Comparison of ENCODE assay signal across 8 mouse cellular contexts in genomic region chr15:79547289-79547820, GRCm38 (mm10). TPM values are rescaled to one million over a fixed set of nuclear protein-coding genes. Genes with fewer than 3 reads are reported as not detected.
A peak's percentile ranks its signal among the peaks of the same experiment; 100 is the strongest.
DNase-seq lines count a peak whose midpoint lies in the region; ATAC-seq and TF ChIP-seq lines count a peak whose summit lies in the region.

No protein-coding gene starts in this region.

- no peak for TF ChIP-seq POLR2A in lung, adult 2 months (IDR thresholded peaks at IDR 0.05; ENCODE audit: borderline replicate concordance, extremely low read depth, low read depth, low read length)
- TF ChIP-seq POLR2A in embryonic fibroblast, embryonic 13.5 days (IDR thresholded peaks at IDR 0.05; ENCODE audit: low read depth, low read length), result 0 out of 2 replicates have a peak, but pooled peaks have one; percentile 14

- peaks cover 4% of the 10 kb centered on the region for H3K4me1 ChIP-seq in lung, adult 2 months (ENCODE audit: control insufficient read depth, insufficient read depth, low read length)
- no peaks in the 10 kb centered on the region for H3K4me1 ChIP-seq in embryonic fibroblast, embryonic 13.5 days (ENCODE audit: control insufficient read depth, insufficient read depth, low read length)
- H3K4me1 ChIP-seq in hindbrain, embryonic 16.5 days (ENCODE audit: control insufficient read depth, insufficient read depth, low read depth, low read length), result peaks cover 22% of the 10 kb centered on the region

- DNase-seq in lung, adult 2 months, result no peak
- DNase-seq in lung, postnatal 4 days, result no peak
- DNase-seq in urinary bladder, adult 2 months (ENCODE audit: low spot score), result no peak
- no peak for DNase-seq in thymus, postnatal 4 days
- DNase-seq in kidney, postnatal 36 days, result no peak

- H3K4me2 ChIP-seq in hindbrain, embryonic 16.5 days (ENCODE audit: low read length), result peak overlapping the region; percentile 77

- H3K9me3 ChIP-seq in hindbrain, embryonic 16.5 days (ENCODE audit: control insufficient read depth, low read length), result no peaks in the 10 kb centered on the region

- TF ChIP-seq CTCF in lung, adult 2 months (IDR thresholded peaks at IDR 0.05; ENCODE audit: insufficient read depth, low read length), result no peak
- no peak for TF ChIP-seq CTCF in embryonic fibroblast, embryonic 13.5 days (IDR thresholded peaks at IDR 0.05; ENCODE audit: borderline replicate concordance, insufficient read depth, low read length)

- H3K27me3 ChIP-seq in hindbrain, embryonic 16.5 days (replicated peaks; ENCODE audit: control insufficient read depth, insufficient read depth, low read length), result no peaks in the 10 kb centered on the region

- no peak for ATAC-seq in hindbrain, embryonic 16.5 days
- ATAC-seq in monocyte, adult 5-6 weeks (replicated peaks; ENCODE audit: insufficient number of reproducible peaks, low FRiP score, low TSS enrichment, poor library complexity, severe bottlenecking), result 0 out of 2 replicates have a peak, but pooled peaks have one; percentile 3

- H3K36me3 ChIP-seq in hindbrain, embryonic 16.5 days (ENCODE audit: control insufficient read depth, insufficient read depth, low read length), result peaks cover 12% of the 10 kb centered on the region

- peak overlapping the region; percentile 63 for H3K4me3 ChIP-seq in lung, adult 2 months (replicated peaks; ENCODE audit: extremely low read depth, low read depth, low read length)
- H3K4me3 ChIP-seq in embryonic fibroblast, embryonic 13.5 days (ENCODE audit: insufficient read depth, low read length), result no peak overlapping the region
- peak overlapping the region; percentile 78 for H3K4me3 ChIP-seq in hindbrain, embryonic 16.5 days (ENCODE audit: low read length)

- H3K27ac ChIP-seq in embryonic fibroblast, embryonic 13.5 days (ENCODE audit: insufficient read depth, low read length), result peak overlapping the region; percentile 89
- H3K27ac ChIP-seq in hindbrain, embryonic 16.5 days (ENCODE audit: low read depth, low read length), result peak overlapping the region; percentile 99

- 80% methylated on average over 17 of the region's 17 CpGs for WGBS in lung, adult 2 months
- 76% methylated on average over 16 of the region's 17 CpGs for WGBS in hindbrain, embryonic 16.5 days

- H3K9ac ChIP-seq in hindbrain, embryonic 16.5 days (ENCODE audit: low read depth, low read length), result peak overlapping the region; percentile 78

RNA-seq across cellular contexts. Expression of gene Ddx17, which starts 0.8 kb away (rescaled TPM):
- 255 and 299 TPM in 2 replicates for polyA plus RNA-seq in lung, adult 2 months (2012; rRNA removed)
- polyA plus RNA-seq in embryonic fibroblast, embryonic 13.5 days (2011; ENCODE audit: insufficient read length, low read depth, missing spikeins), result 278 and 332 TPM in 2 replicates
- 42.9 and 44.6 TPM in 2 replicates for polyA plus RNA-seq in hindbrain, embryonic 16.5 days (2015; fragmentation: Nextera tagmentation; extraction: Ambion mirVana)
- total RNA-seq in monocyte, adult 5-6 weeks (2017), result 261 to 381 TPM (median 262 TPM) in 3 replicates
- polyA plus RNA-seq in urinary bladder, adult 2 months (2012; rRNA removed), result 363 and 536 TPM in 2 replicates

RNA-seq across cellular contexts. Expression of gene Kdelr3, which starts 31.1 kb away (rescaled TPM):
- 16.9 and 19.4 TPM in 2 replicates for polyA plus RNA-seq in lung, adult 2 months (2012; rRNA removed)
- 136 and 146 TPM in 2 replicates for polyA plus RNA-seq in embryonic fibroblast, embryonic 13.5 days (2011; ENCODE audit: insufficient read length, low read depth, missing spikeins)
- polyA plus RNA-seq in hindbrain, embryonic 16.5 days (2015; fragmentation: Nextera tagmentation; extraction: Ambion mirVana), result 11.6 and 14.2 TPM in 2 replicates
- not detected in 3 replicates for total RNA-seq in monocyte, adult 5-6 weeks (2017)
- polyA plus RNA-seq in urinary bladder, adult 2 months (2012; rRNA removed), result 48.5 and 54.9 TPM in 2 replicates

RNA-seq across cellular contexts. Expression of gene Kcnj4, which starts 42.3 kb away (rescaled TPM):
- polyA plus RNA-seq in lung, adult 2 months (2012; rRNA removed), result not detected in 2 replicates
- polyA plus RNA-seq in embryonic fibroblast, embryonic 13.5 days (2011; ENCODE audit: insufficient read length, low read depth, missing spikeins), result 0.72 and 1.4 TPM in 2 replicates
- polyA plus RNA-seq in hindbrain, embryonic 16.5 days (2015; fragmentation: Nextera tagmentation; extraction: Ambion mirVana), result 0.09 TPM in 1 of 2 replicates, not detected in the other
- not detected in 3 replicates for total RNA-seq in monocyte, adult 5-6 weeks (2017)
- polyA plus RNA-seq in urinary bladder, adult 2 months (2012; rRNA removed), result 0.04 and 0.07 TPM in 2 replicates

RNA-seq across cellular contexts. Expression of gene Dmc1, which starts 57.6 kb away (rescaled TPM):
- 0.10 and 0.12 TPM in 2 replicates for polyA plus RNA-seq in lung, adult 2 months (2012; rRNA removed)
- 0.61 and 0.65 TPM in 2 replicates for polyA plus RNA-seq in embryonic fibroblast, embryonic 13.5 days (2011; ENCODE audit: insufficient read length, low read depth, missing spikeins)
- polyA plus RNA-seq in hindbrain, embryonic 16.5 days (2015; fragmentation: Nextera tagmentation; extraction: Ambion mirVana), result 0.99 and 1.3 TPM in 2 replicates
- 0.97 TPM in 1 of 3 replicates, not detected in the others for total RNA-seq in monocyte, adult 5-6 weeks (2017)
- polyA plus RNA-seq in urinary bladder, adult 2 months (2012; rRNA removed), result 1.2 and 1.9 TPM in 2 replicates
